Mouse (Mus musculus): ENCODE measurements around the gene B3gnt7. TPM values are rescaled to one million over a fixed set of nuclear protein-coding genes. Genes with fewer than 3 reads are reported as not detected.
A peak's percentile ranks its signal among the peaks of the same experiment; 100 is the strongest.

The B3gnt7 gene
- 9.3 and 10.9 TPM in 2 replicates for polyA plus RNA-seq (2015; fragmentation: Nextera tagmentation; extraction: Ambion mirVana)

- H3K4me2 ChIP-seq (replicated peaks; ENCODE audit: low read depth) = peak within 1 kb of the TSS; percentile 90
- no peaks in the 10 kb centered on the region; the same call in 1 of the 2 replicates for H3K36me3 ChIP-seq (ENCODE audit: control insufficient read depth, insufficient read depth, low read length)
- TF ChIP-seq CTCF (IDR thresholded peaks at IDR 0.05; ENCODE audit: low read depth) (no peak), EP300 (optimal IDR thresholded peaks at IDR 0.05) (no peak)
- no peak within 1 kb of the TSS; the same call in 1 of the 2 replicates for H3K27ac ChIP-seq (replicated peaks)
- no peaks in the 10 kb centered on the region for H3K9me3 ChIP-seq (ENCODE audit: control insufficient read depth, low read length)
- H3K4me1 ChIP-seq (replicated peaks; ENCODE audit: control insufficient read depth, insufficient read depth) = no peaks in the 10 kb centered on the region
- no peaks in the 10 kb centered on the region; the same call in 1 of the 2 replicates for H3K27me3 ChIP-seq (ENCODE audit: control insufficient read depth, insufficient read depth, low read length)
- H3K9ac ChIP-seq (ENCODE audit: low read length) = peak within 1 kb of the TSS; percentile 43
- ATAC-seq (ENCODE audit: low FRiP score, low TSS enrichment) (no peak), DNase-seq (ENCODE audit: low spot score) (no peak)
- 47% methylated on average over 6 of the region's 6 CpGs for WGBS
- peak within 1 kb of the TSS; percentile 55 for H3K4me3 ChIP-seq (ENCODE audit: low read depth, low read length)
Observed at GRCm38 (mm10) chr1:86302532-86302931, at the start of gene B3gnt7. TSS of gene B3gnt7 (plus strand) at chr1:86302832.

- no peak for ATAC-seq (ENCODE audit: low FRiP score, low TSS enrichment)
- Histone ChIP-seq H3K4me1 (replicated peaks; ENCODE audit: control insufficient read depth, insufficient read depth) (no peaks in the 10 kb centered on the region), H3K4me3 (ENCODE audit: low read depth, low read length) (no peak overlapping the region), H3K9me3 (ENCODE audit: control insufficient read depth, low read length) (no peaks in the 10 kb centered on the region), H3K9ac (ENCODE audit: low read length) (no peak overlapping the region), H3K27me3 (ENCODE audit: control insufficient read depth, insufficient read depth, low read length) (no peaks in the 10 kb centered on the region), H3K36me3 (ENCODE audit: control insufficient read depth, insufficient read depth, low read length) (peaks cover 2% of the 10 kb centered on the region; the same call in 1 of the 2 replicates), H3K27ac (replicated peaks) (no peak overlapping the region), H3K4me2 (replicated peaks; ENCODE audit: low read depth) (no peak overlapping the region)
- no peak for TF ChIP-seq EP300 (optimal IDR thresholded peaks at IDR 0.05)
- TF ChIP-seq CTCF (IDR thresholded peaks at IDR 0.05; ENCODE audit: low read depth) = no peak
- 80% methylated on average over 8 of the region's 8 CpGs for WGBS
- DNase-seq (ENCODE audit: low spot score) = no peak
Observed at GRCm38 (mm10) chr1:86253410-86253809, 49.2 kb upstream of the B3gnt7 start.

GRCm38 (mm10) chr1:86256311-86256710, 46.3 kb upstream of the B3gnt7 start:
- Histone ChIP-seq H3K4me3 (ENCODE audit: low read depth, low read length) (no peak overlapping the region), H3K4me2 (replicated peaks; ENCODE audit: low read depth) (no peak overlapping the region), H3K9ac (ENCODE audit: low read length) (no peak overlapping the region), H3K36me3 (ENCODE audit: control insufficient read depth, insufficient read depth, low read length) (peaks cover 2% of the 10 kb centered on the region; the same call in 1 of the 2 replicates), H3K4me1 (replicated peaks; ENCODE audit: control insufficient read depth, insufficient read depth) (no peaks in the 10 kb centered on the region), H3K27me3 (ENCODE audit: control insufficient read depth, insufficient read depth, low read length) (no peaks in the 10 kb centered on the region), H3K27ac (replicated peaks) (no peak overlapping the region), H3K9me3 (ENCODE audit: control insufficient read depth, low read length) (no peaks in the 10 kb centered on the region)
- TF ChIP-seq CTCF (IDR thresholded peaks at IDR 0.05; ENCODE audit: low read depth) (no peak), EP300 (optimal IDR thresholded peaks at IDR 0.05) (no peak)
- ATAC-seq (ENCODE audit: low FRiP score, low TSS enrichment) = no peak
- no peak for DNase-seq (ENCODE audit: low spot score)
- 63% methylated on average over 4 of the region's 4 CpGs for WGBS

- ATAC-seq (ENCODE audit: low FRiP score, low TSS enrichment) = no peak
- Histone ChIP-seq H3K27ac (replicated peaks) (no peak overlapping the region), H3K36me3 (ENCODE audit: control insufficient read depth, insufficient read depth, low read length) (peaks cover 2% of the 10 kb centered on the region; the same call in 1 of the 2 replicates), H3K4me3 (ENCODE audit: low read depth, low read length) (no peak overlapping the region), H3K9me3 (ENCODE audit: control insufficient read depth, low read length) (no peaks in the 10 kb centered on the region), H3K27me3 (ENCODE audit: control insufficient read depth, insufficient read depth, low read length) (no peaks in the 10 kb centered on the region), H3K4me2 (replicated peaks; ENCODE audit: low read depth) (no peak overlapping the region), H3K9ac (ENCODE audit: low read length) (no peak overlapping the region), H3K4me1 (replicated peaks; ENCODE audit: control insufficient read depth, insufficient read depth) (no peaks in the 10 kb centered on the region)
- TF ChIP-seq CTCF (IDR thresholded peaks at IDR 0.05; ENCODE audit: low read depth) = no peak
- TF ChIP-seq EP300 (optimal IDR thresholded peaks at IDR 0.05) = no peak
- DNase-seq (ENCODE audit: low spot score) = no peak
- WGBS = 78% methylated on average over 8 of the region's 8 CpGs
Observed at GRCm38 (mm10) chr1:86257228-86257627, 45.4 kb upstream of the B3gnt7 start.

- Histone ChIP-seq H3K4me2 (replicated peaks; ENCODE audit: low read depth) (no peak overlapping the region), H3K27ac (replicated peaks) (no peak overlapping the region), H3K9me3 (ENCODE audit: control insufficient read depth, low read length) (no peaks in the 10 kb centered on the region), H3K27me3 (ENCODE audit: control insufficient read depth, insufficient read depth, low read length) (no peaks in the 10 kb centered on the region), H3K4me1 (replicated peaks; ENCODE audit: control insufficient read depth, insufficient read depth) (no peaks in the 10 kb centered on the region), H3K9ac (ENCODE audit: low read length) (no peak overlapping the region), H3K36me3 (ENCODE audit: control insufficient read depth, insufficient read depth, low read length) (peaks cover 2% of the 10 kb centered on the region; the same call in 1 of the 2 replicates), H3K4me3 (ENCODE audit: low read depth, low read length) (no peak overlapping the region)
- 75% methylated on average over 7 of the region's 7 CpGs for WGBS
- TF ChIP-seq CTCF (IDR thresholded peaks at IDR 0.05; ENCODE audit: low read depth) (no peak), EP300 (optimal IDR thresholded peaks at IDR 0.05) (no peak)
- no peak for ATAC-seq (ENCODE audit: low FRiP score, low TSS enrichment)
- no peak for DNase-seq (ENCODE audit: low spot score)
Observed at GRCm38 (mm10) chr1:86258171-86258824, 44.3 kb upstream of the B3gnt7 start.

Measured in stomach, postnatal 0 days (tissue).